Mouse (Mus musculus) heart, adult 2 months (tissue): ENCODE measurements around the gene Mvb12b. TPM values are rescaled to one million over a fixed set of nuclear protein-coding genes. Genes with fewer than 3 reads are reported as not detected.

ENCODE experiments used
- DNase-seq, 2 experiments: peaks; one replicate each; pipeline ENCODE4 v3.0.0; 2021
- H3K27ac ChIP-seq: fragments of 200-600 bp; 2 replicates; pipeline ENCODE4 v1.8.1; 2022
- H3K27me3 ChIP-seq: fragments of 200-500 bp; 2 replicates; pipeline ENCODE4 v1.6.1; 2012; ENCODE audit warnings: mild to moderate bottlenecking, low read length, inconsistent platforms, mixed read lengths; ENCODE audit not compliant: control insufficient read depth, insufficient read depth
- H3K36me3 ChIP-seq: fragments of 200-500 bp; 2 replicates; pipeline ENCODE4 v1.6.1; 2012; ENCODE audit warnings: low read length, inconsistent platforms; ENCODE audit not compliant: control insufficient read depth, insufficient read depth
- H3K4me1 ChIP-seq: fragments of 200-500 bp; 2 replicates; pipeline ENCODE4 v1.6.1; 2011; ENCODE audit warnings: low read length; ENCODE audit not compliant: control insufficient read depth, insufficient read depth
- H3K4me3 ChIP-seq: fragments of 200-600 bp; 2 replicates; pipeline ENCODE4 v1.8.1; 2022
- H3K79me2 ChIP-seq: fragments of 200-500 bp; replicated peaks from 2 replicates; pipeline ENCODE4 v1.6.1; 2012; ENCODE audit warnings: mild to moderate bottlenecking, inconsistent platforms, low read length, moderate library complexity, mixed read lengths; ENCODE audit not compliant: control insufficient read depth, insufficient read depth
- H3K9ac ChIP-seq: fragments of 200-500 bp; 2 replicates; pipeline ENCODE4 v1.6.1; 2012; ENCODE audit warnings: low read depth, mild to moderate bottlenecking, control low read depth, inconsistent platforms, low read length, mixed read lengths
- CTCF ChIP-seq: fragments of 200-600 bp; IDR thresholded peaks from 2 replicates; pipeline ENCODE4 v1.8.1; 2022; ENCODE audit warnings: antibody characterized with exemption, mild to moderate bottlenecking, moderate library complexity
- EP300 ChIP-seq: fragments of 200-500 bp; IDR thresholded peaks from 2 replicates; pipeline ENCODE4 v1.6.1; 2011; ENCODE audit warnings: low read depth, low read length, control low read depth; ENCODE audit not compliant: insufficient read depth
- POLR2A ChIP-seq: fragments of 200-500 bp; IDR thresholded peaks from 2 replicates; pipeline ENCODE4 v1.6.1; 2011; ENCODE audit warnings: mild to moderate bottlenecking, low read depth, low read length, control low read depth; ENCODE audit not compliant: insufficient read depth
- WGBS: fragments of 180-500 bp; shearing (Covaris S2); methylation state at CpG from one replicate; pipeline ENCODE4 v1.1.7; 2018; 5-methylcytosine and 5-hydroxymethylcytosine counted together
- intact Hi-C: fragments of 180-260 bp; cut with DNase I; formaldehyde crosslinking; loops from one replicate; pipeline ENCODE4 v1.15.1; 2025
- polyA plus RNA-seq: library from polyadenylated mRNA; depleted of rRNA; stranded (reverse); fragments of >200 nt; gene quantifications from 2 replicates; pipeline ENCODE4 v1.2.3, GENCODE M21; 2012
- total RNA-seq, 2 experiments: library from RNA; stranded (reverse); gene quantifications; 2 replicates each; pipeline ENCODE4 v1.2.3; 2021

Gene Mvb12b
- total and polyA plus RNA-seq, 3 experiments = 17.8 to 21.6 (median 20.4) TPM

- WGBS = 70% methylated on average over 4 of the region's 4 CpGs
- H3K4me3 ChIP-seq = no peak overlapping the region
- no peaks in the 10 kb centered on the region for H3K4me1 ChIP-seq
- H3K36me3 ChIP-seq = no peaks in the 10 kb centered on the region
- intact Hi-C loops = no loop called here
- H3K27me3 ChIP-seq = no peaks in the 10 kb centered on the region
- no peak for TF ChIP-seq EP300
- no peak for TF ChIP-seq CTCF
- no peak for TF ChIP-seq POLR2A
- H3K79me2 ChIP-seq = no peaks in the 10 kb centered on the region
- H3K27ac ChIP-seq = no peak overlapping the region
- H3K9ac ChIP-seq = no peak overlapping the region
- DNase-seq = no peak
Observed at GRCm38 (mm10) chr2:33803717-33804214, 84.0 kb downstream of the Mvb12b start.

GRCm38 (mm10) chr2:33803083-33803615 lies 84.6 kb downstream of the Mvb12b start:
- TF ChIP-seq POLR2A (no peak), EP300 (no peak), CTCF (no peak)
- 94% methylated on average over 12 of the region's 12 CpGs for whole genome bisulfite sequencing
- intact Hi-C loops = no loop called here

GRCm38 (mm10) chr2:33801760-33802159 lies 86.0 kb downstream of the Mvb12b start:
- Histone ChIP-seq H3K27me3 (no peaks in the 10 kb centered on the region), H3K27ac (no peak overlapping the region), H3K9ac (no peak overlapping the region), H3K4me1 (no peaks in the 10 kb centered on the region), H3K4me3 (no peak overlapping the region), H3K36me3 (no peaks in the 10 kb centered on the region), H3K79me2 (no peaks in the 10 kb centered on the region)
- TF ChIP-seq CTCF (no peak), POLR2A (no peak), EP300 (no peak)
- DNase-seq = no peak
- WGBS = 70% methylated on average over 13 of the region's 13 CpGs
- intact Hi-C loops = no loop called here

More at GRCm38 (mm10) chr2:33803083-33803615, 84.6 kb downstream of the Mvb12b start:
- no peaks in the 10 kb centered on the region for H3K27me3 ChIP-seq
- H3K9ac ChIP-seq = no peak overlapping the region
- H3K4me3 ChIP-seq = no peak overlapping the region
- no peaks in the 10 kb centered on the region for H3K79me2 ChIP-seq
- no peak overlapping the region for H3K27ac ChIP-seq
- DNase-seq = no peak
- no peaks in the 10 kb centered on the region for H3K4me1 ChIP-seq
- no peaks in the 10 kb centered on the region for H3K36me3 ChIP-seq

GRCm38 (mm10) chr2:33801336-33801735 lies 86.4 kb downstream of the Mvb12b start:
- WGBS = 83% methylated on average over 8 of the region's 8 CpGs
- no peak overlapping the region for H3K27ac ChIP-seq
- intact Hi-C loops = no loop called here
- DNase-seq = no peak
- no peak overlapping the region for H3K4me3 ChIP-seq
- no peaks in the 10 kb centered on the region for H3K4me1 ChIP-seq
- no peak for TF ChIP-seq CTCF
- no peak for TF ChIP-seq POLR2A
- TF ChIP-seq EP300 = no peak
- no peaks in the 10 kb centered on the region for H3K36me3 ChIP-seq
- H3K79me2 ChIP-seq = no peaks in the 10 kb centered on the region
- no peaks in the 10 kb centered on the region for H3K27me3 ChIP-seq
- no peak overlapping the region for H3K9ac ChIP-seq

- H3K36me3 ChIP-seq = no peaks in the 10 kb centered on the region
- H3K4me3 ChIP-seq = no peak overlapping the region
- intact Hi-C loops = no loop called here
- no peak for DNase-seq
- no peaks in the 10 kb centered on the region for H3K27me3 ChIP-seq
- H3K4me1 ChIP-seq = no peaks in the 10 kb centered on the region
- H3K27ac ChIP-seq = no peak overlapping the region
- TF ChIP-seq POLR2A (no peak), EP300 (no peak), CTCF (no peak)
- no peaks in the 10 kb centered on the region for H3K79me2 ChIP-seq
- H3K9ac ChIP-seq = no peak overlapping the region
- 76% methylated on average over 6 of the region's 6 CpGs for WGBS
Observed at GRCm38 (mm10) chr2:33800221-33800620, 87.5 kb downstream of the Mvb12b start.

- Histone ChIP-seq H3K4me3 (no peak overlapping the region), H3K36me3 (no peaks in the 10 kb centered on the region), H3K9ac (no peak overlapping the region), H3K4me1 (no peaks in the 10 kb centered on the region), H3K79me2 (no peaks in the 10 kb centered on the region), H3K27me3 (no peaks in the 10 kb centered on the region), H3K27ac (no peak overlapping the region)
- intact Hi-C loops = no loop called here
- 98% methylated on average over 15 of the region's 15 CpGs for WGBS
- no peak for DNase-seq
- TF ChIP-seq POLR2A (no peak), CTCF (no peak), EP300 (no peak)
Observed at GRCm38 (mm10) chr2:33795716-33796472, 91.9 kb downstream of the Mvb12b start.
